Mouse (Mus musculus) forebrain, embryonic 16.5 days (tissue): Measurements from ENCODE around the gene Agxt2. TPM values are rescaled to one million over a fixed set of nuclear protein-coding genes. Genes with fewer than 3 reads are reported as not detected.

Experiments used
- ATAC-seq: fragments of 200-750 bp; cut with Nextera tagmentation; 2 replicates; pipeline ENCODE4 v1.8.0; 2017; ENCODE audit warnings: mild to moderate bottlenecking, moderate library complexity
- H3K27ac ChIP-seq: fragments of 300-500 bp; sonication (generic); 2 replicates; pipeline ENCODE4 v1.5.1; 2014; ENCODE audit warnings: low read length, control low read depth
- H3K27me3 ChIP-seq: fragments of 300-500 bp; sonication (generic); replicated peaks from 2 replicates; pipeline ENCODE4 v1.6.1; 2014; ENCODE audit warnings: low read length; ENCODE audit not compliant: control insufficient read depth, insufficient read depth
- H3K36me3 ChIP-seq: fragments of 300-500 bp; sonication (generic); 2 replicates; pipeline ENCODE4 v1.6.1; 2014; ENCODE audit not compliant: control insufficient read depth, insufficient read depth
- H3K4me1 ChIP-seq: fragments of 300-500 bp; sonication (generic); replicated peaks from 2 replicates; pipeline ENCODE4 v1.6.1; 2014; ENCODE audit warnings: low read length; ENCODE audit not compliant: control insufficient read depth, insufficient read depth
- H3K4me2 ChIP-seq: fragments of 300-500 bp; sonication (generic); 2 replicates; pipeline ENCODE4 v1.6.1; 2014; ENCODE audit warnings: mild to moderate bottlenecking, low read length, control low read depth
- H3K4me3 ChIP-seq: fragments of 300-500 bp; sonication (generic); replicated peaks from 2 replicates; pipeline ENCODE4 v1.5.1; 2014; ENCODE audit warnings: mild to moderate bottlenecking, low read length, control low read depth
- H3K9ac ChIP-seq: fragments of 300-500 bp; sonication (generic); replicated peaks from 2 replicates; pipeline ENCODE4 v1.6.1; 2014; ENCODE audit warnings: low read depth, low read length, control low read depth
- H3K9me3 ChIP-seq: fragments of 300-500 bp; sonication (generic); 2 replicates; pipeline ENCODE4 v1.6.1; 2016; ENCODE audit warnings: low read length; ENCODE audit not compliant: control insufficient read depth
- WGBS: fragments of 180-500 bp; shearing (Covaris S2); extraction: QIAGEN DNeasy Blood & Tissue Kit; methylation state at CpG from one replicate; pipeline ENCODE4 v1.1.7; 2014; 5-methylcytosine and 5-hydroxymethylcytosine counted together
- polyA plus RNA-seq: library from polyadenylated mRNA; unstranded; fragments of >200 nt; fragmentation: Nextera tagmentation; extraction: Ambion mirVana; gene quantifications from 2 replicates; pipeline ENCODE4 v1.2.1, GENCODE M21; 2015

Gene Agxt2
- polyA plus RNA-seq, 1 experiment from 2014 or later, result not detected

GRCm38 (mm10) chr15:10375404-10375803 is 17.1 kb downstream of the Agxt2 start:
- Histone ChIP-seq H3K9ac (no peak overlapping the region), H3K27me3 (no peaks in the 10 kb centered on the region), H3K4me2 (no peak overlapping the region), H3K4me1 (no peaks in the 10 kb centered on the region), H3K36me3 (no peaks in the 10 kb centered on the region), H3K4me3 (no peak overlapping the region), H3K9me3 (no peaks in the 10 kb centered on the region), H3K27ac (no peak overlapping the region)
- ATAC-seq, result no peak
- WGBS, result 90% methylated on average over 3 of the region's 3 CpGs

- 93% methylated on average over 4 of the region's 4 CpGs for WGBS
Observed at GRCm38 (mm10) chr15:10378338-10378959, 20.1 kb downstream of the Agxt2 start.

DNA sequence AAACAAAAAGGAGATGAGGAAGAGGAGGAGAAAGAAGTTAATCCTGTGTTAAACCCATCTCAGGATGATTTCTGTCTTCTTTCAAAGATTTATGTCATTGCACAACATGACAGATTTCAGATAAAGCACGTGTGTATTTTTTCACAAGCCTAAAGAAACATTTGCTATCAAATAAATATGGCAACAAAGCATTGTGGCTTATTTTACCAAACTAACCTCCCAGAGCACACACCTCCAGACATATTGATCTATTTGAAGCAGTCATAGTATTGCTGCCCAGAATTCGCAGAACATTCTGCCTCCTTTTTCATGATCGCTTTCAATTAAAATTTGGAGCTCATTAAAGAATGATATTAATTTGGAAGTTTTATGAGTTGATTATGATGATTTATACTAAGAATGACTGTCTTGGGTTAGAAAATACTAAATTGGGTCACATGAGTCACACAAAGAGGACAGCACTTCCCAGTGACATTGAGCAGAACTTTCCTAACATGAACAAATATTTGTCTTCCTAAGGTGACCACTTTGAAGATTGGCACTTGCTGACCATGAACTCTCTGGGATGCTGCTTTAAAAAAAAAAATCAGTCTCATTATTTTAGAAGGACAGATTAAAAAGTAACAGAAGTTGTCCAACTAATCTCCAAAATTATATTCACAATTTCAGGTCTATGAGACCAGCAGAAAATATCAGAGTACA is 21.6 kb downstream of the Agxt2 start:
- H3K36me3 ChIP-seq, result no peaks in the 10 kb centered on the region
- no peak overlapping the region for H3K4me3 ChIP-seq
- no peaks in the 10 kb centered on the region for H3K27me3 ChIP-seq
- 91% methylated on average over 3 of the region's 3 CpGs for WGBS
- no peaks in the 10 kb centered on the region for H3K4me1 ChIP-seq
- H3K9ac ChIP-seq, result no peak overlapping the region
- no peak for ATAC-seq
- H3K9me3 ChIP-seq, result no peaks in the 10 kb centered on the region
- no peak overlapping the region for H3K27ac ChIP-seq
- no peak overlapping the region for H3K4me2 ChIP-seq

More at GRCm38 (mm10) chr15:10378338-10378959, 20.1 kb downstream of the Agxt2 start:
- Histone ChIP-seq H3K27me3 (no peaks in the 10 kb centered on the region), H3K4me1 (no peaks in the 10 kb centered on the region), H3K9ac (no peak overlapping the region), H3K4me3 (no peak overlapping the region), H3K27ac (no peak overlapping the region), H3K4me2 (no peak overlapping the region), H3K9me3 (no peaks in the 10 kb centered on the region), H3K36me3 (no peaks in the 10 kb centered on the region)
- no peak for ATAC-seq

GRCm38 (mm10) chr15:10387263-10387662 is 28.9 kb downstream of the Agxt2 start:
- no peaks in the 10 kb centered on the region for H3K27me3 ChIP-seq
- H3K27ac ChIP-seq, result no peak overlapping the region
- H3K4me1 ChIP-seq, result no peaks in the 10 kb centered on the region
- WGBS, result 87% methylated on average over 2 of the region's 2 CpGs
- H3K36me3 ChIP-seq, result no peaks in the 10 kb centered on the region
- no peak overlapping the region for H3K9ac ChIP-seq
- H3K4me2 ChIP-seq, result no peak overlapping the region
- H3K9me3 ChIP-seq, result no peaks in the 10 kb centered on the region
- no peak overlapping the region for H3K4me3 ChIP-seq
- no peak for ATAC-seq

DNA sequence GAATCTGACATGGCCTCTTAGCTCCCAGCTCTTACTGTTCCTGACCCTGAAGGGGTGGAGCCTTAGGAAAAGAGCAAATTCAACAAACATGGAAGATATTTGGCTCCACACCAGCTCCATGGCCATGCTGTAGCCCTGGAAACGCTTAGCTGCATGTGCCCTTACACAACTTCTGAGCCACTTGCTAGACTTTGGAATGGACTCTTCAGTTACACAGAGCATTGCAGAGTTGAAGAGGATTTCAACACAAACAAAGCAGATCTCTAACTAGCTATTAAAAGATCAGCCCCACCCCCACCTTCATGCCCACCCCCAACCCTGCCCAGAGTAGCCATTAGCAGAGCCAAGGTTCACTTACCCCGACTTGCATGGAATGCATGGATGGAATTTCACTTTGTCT is 41.5 kb downstream of the Agxt2 start:
- H3K4me2 ChIP-seq, result no peak overlapping the region
- H3K4me3 ChIP-seq, result no peak overlapping the region
- no peaks in the 10 kb centered on the region for H3K4me1 ChIP-seq
- H3K9me3 ChIP-seq, result peaks cover 4% of the 10 kb centered on the region; the same call in 1 of the 2 replicates
- no peak overlapping the region for H3K27ac ChIP-seq
- 57% methylated on average over 2 of the region's 2 CpGs for WGBS
- ATAC-seq, result no peak
- no peaks in the 10 kb centered on the region for H3K27me3 ChIP-seq
- no peak overlapping the region for H3K9ac ChIP-seq
- no peaks in the 10 kb centered on the region for H3K36me3 ChIP-seq

DNA sequence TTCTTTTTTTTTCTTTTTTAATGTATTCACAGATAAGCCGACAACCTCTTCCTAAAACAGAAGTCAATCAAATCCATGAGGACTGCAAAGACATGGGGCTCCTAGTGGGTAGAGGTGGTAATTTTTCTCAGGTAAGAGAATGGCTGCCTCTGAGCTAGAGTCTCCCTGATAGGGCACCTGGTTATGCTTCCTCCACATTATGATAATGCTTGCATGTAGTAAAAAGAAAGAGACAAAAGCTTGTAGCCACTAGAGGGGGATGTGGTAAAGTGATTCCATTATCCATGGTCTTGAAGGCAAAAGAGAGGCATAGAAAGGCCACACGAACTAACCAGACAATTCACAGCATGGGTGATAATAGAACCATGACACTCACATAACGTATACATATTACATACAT is 42.1 kb downstream of the Agxt2 start:
- peaks cover 4% of the 10 kb centered on the region; the same call in 1 of the 2 replicates for H3K9me3 ChIP-seq
- no peaks in the 10 kb centered on the region for H3K36me3 ChIP-seq
- H3K27me3 ChIP-seq, result no peaks in the 10 kb centered on the region
- WGBS, result 46% methylated on average over 3 of the region's 3 CpGs
- H3K27ac ChIP-seq, result no peak overlapping the region
- H3K4me3 ChIP-seq, result no peak overlapping the region
- H3K4me1 ChIP-seq, result no peaks in the 10 kb centered on the region
- no peak overlapping the region for H3K9ac ChIP-seq
- no peak overlapping the region for H3K4me2 ChIP-seq
- ATAC-seq, result peak; percentile 45; the same call in 1 of the 2 replicates

DNA sequence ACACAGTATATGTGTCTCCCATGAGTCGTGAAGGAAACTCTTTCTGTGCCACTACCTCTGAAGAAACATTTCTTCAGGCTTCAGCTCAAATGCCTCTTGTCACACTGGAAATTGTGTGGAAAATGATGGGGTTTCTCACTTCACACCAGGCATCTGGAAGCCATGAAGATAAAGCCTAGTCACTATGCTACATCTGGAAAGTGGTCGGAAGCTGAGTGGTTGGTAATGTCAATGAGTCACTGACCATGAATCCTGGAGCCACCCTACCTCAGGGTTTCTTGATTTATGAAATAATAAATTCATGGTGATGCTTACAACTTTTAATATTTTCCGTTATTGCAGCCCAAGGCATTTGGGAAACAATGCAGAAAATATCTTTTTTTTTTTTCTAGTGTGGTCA is 51.5 kb downstream of the Agxt2 start:
- Histone ChIP-seq H3K4me1 (no peaks in the 10 kb centered on the region), H3K36me3 (no peaks in the 10 kb centered on the region), H3K4me2 (no peak overlapping the region), H3K27me3 (no peaks in the 10 kb centered on the region), H3K4me3 (no peak overlapping the region), H3K9me3 (no peaks in the 10 kb centered on the region), H3K27ac (no peak overlapping the region), H3K9ac (no peak overlapping the region)
- no peak for ATAC-seq
- WGBS, result 90% methylated on average over 3 of the region's 3 CpGs

DNA sequence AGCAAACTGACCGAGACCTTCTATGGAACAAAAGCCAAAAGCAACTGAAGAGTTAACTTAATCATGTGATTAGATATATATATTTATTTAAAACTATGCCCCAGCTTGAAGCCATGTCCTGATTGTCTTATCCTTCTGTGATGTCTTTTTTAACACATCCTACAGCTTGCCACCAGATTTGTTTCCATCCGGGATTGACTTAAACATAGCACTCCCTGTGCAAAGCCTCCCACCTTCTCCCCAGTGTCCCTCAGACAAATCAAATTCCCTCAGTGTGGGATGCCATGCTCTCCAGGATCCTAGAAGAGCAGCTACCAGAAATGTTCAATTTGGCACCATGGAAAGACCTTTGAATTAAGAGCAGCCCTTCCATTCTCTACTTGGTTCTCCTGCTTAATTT is 52.5 kb downstream of the Agxt2 start:
- WGBS, result 87% methylated on average over 2 of the region's 2 CpGs

GRCm38 (mm10) chr15:10413656-10414055 is 55.3 kb downstream of the Agxt2 start:
- no peaks in the 10 kb centered on the region for H3K27me3 ChIP-seq
- no peaks in the 10 kb centered on the region for H3K9me3 ChIP-seq
- no peaks in the 10 kb centered on the region for H3K36me3 ChIP-seq
- H3K9ac ChIP-seq, result no peak overlapping the region
- 79% methylated on average over 6 of the region's 6 CpGs for WGBS
- H3K4me3 ChIP-seq, result no peak overlapping the region
- H3K27ac ChIP-seq, result no peak overlapping the region
- ATAC-seq, result no peak
- no peaks in the 10 kb centered on the region for H3K4me1 ChIP-seq
- no peak overlapping the region for H3K4me2 ChIP-seq

More for the DNA sequence above, 52.5 kb downstream of the Agxt2 start:
- no peaks in the 10 kb centered on the region for H3K4me1 ChIP-seq
- no peak for ATAC-seq
- H3K27me3 ChIP-seq, result no peaks in the 10 kb centered on the region
- no peaks in the 10 kb centered on the region for H3K36me3 ChIP-seq
- H3K27ac ChIP-seq, result no peak overlapping the region
- H3K9me3 ChIP-seq, result no peaks in the 10 kb centered on the region
- H3K4me3 ChIP-seq, result no peak overlapping the region
- no peak overlapping the region for H3K9ac ChIP-seq
- H3K4me2 ChIP-seq, result no peak overlapping the region
